Mouse (Mus musculus) ES-E14 (cell line): Measurements from ENCODE around the gene 1190005I06Rik.

ENCODE experiments used
- MAFK ChIP-seq: IDR thresholded peaks from 2 replicates; pipeline ENCODE4 v1.6.1; 2014; ENCODE audit warnings: mild to moderate bottlenecking, low read depth, low read length, inconsistent platforms; ENCODE audit not compliant: insufficient read depth
- ZC3H11A ChIP-seq: IDR thresholded peaks from 2 replicates; pipeline ENCODE4 v1.6.1; 2012; ENCODE audit warnings: low read depth, mild to moderate bottlenecking, inconsistent platforms, low read length, borderline replicate concordance
- ZNF384 ChIP-seq: IDR thresholded peaks from 2 replicates; pipeline ENCODE4 v1.6.1; 2012; ENCODE audit warnings: low read depth, low read length, inconsistent platforms

GRCm38 (mm10) chr8:120686576-120686975 lies 39.1 kb upstream of the 1190005I06Rik start:
- TF ChIP-seq ZNF384 (no peak), ZC3H11A (no peak), MAFK (no peak)
